Mouse (Mus musculus): Measurements from ENCODE around the gene Otulinl.

DNA sequence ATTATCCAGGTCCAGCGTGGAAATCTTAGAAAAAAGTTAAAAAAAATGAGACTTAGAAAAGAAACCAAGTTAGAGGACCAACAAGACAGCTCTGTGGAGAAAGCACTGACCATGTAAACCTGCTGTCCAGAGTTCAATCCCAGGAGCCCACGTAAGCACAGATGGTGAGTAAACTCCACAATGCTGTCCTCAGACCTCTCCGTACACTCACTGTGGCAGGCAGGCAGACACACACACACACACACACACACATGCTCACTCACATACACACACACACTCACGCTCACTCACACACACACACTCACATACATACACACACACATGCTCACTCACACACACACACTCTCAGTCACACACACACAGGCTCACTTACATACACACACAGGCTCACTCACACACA lies 68.1 kb downstream of the Otulinl start:
- no peak for TF ChIP-seq CTCF (IDR thresholded peaks at IDR 0.05)
- TF ChIP-seq EP300 (IDR thresholded peaks at IDR 0.05), result no peak
